Mouse (Mus musculus): ENCODE results near the gene Mettl6.

Gene Mettl6

DNA sequence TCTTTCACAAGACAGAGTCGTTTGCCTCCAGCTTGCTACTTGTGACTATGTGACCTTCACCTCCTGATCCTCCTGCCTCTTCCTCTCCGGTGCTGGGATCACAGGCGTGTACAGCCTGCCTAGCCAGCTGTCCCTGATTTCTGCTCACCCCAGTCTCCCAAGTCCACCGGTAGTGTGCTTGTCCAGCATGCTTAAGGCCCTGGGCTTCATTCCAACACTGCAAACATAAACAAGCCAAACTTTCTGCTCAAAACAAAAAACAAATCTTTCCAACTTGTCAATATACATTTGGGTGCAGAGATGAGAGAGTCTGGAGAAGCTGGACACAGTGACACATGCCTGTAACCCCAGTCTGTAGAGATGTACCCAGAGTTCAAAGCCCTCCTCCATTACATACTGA is 62.4 kb downstream of the Mettl6 start:
- DNase-seq (ENCODE audit: low spot score) = no peak

GRCm38 (mm10) chr14:31431789-31432330 is 63.0 kb downstream of the Mettl6 start:
- DNase-seq (ENCODE audit: low spot score) = no peak

DNA sequence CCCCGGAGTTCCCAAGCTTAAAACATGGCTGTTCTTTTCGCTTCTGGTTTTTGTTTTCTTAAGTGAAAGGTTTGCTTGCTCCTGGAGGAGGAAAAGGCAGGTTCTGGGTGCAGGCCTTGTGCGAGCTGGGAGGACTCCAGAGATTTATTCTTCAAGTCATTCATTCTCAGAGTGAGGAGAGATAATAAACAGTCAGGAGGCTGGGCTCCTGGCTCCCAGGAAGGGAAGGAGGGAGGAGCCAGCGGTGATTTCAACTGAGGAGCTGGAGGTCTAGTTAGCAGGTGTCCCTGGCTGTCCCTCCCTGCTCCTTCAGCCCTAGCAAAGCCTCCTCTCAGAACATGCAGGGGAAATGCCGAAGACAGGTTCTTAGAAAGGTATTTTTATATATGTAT is 65.8 kb downstream of the Mettl6 start:
- DNase-seq (ENCODE audit: low spot score) = no peak

DNA sequence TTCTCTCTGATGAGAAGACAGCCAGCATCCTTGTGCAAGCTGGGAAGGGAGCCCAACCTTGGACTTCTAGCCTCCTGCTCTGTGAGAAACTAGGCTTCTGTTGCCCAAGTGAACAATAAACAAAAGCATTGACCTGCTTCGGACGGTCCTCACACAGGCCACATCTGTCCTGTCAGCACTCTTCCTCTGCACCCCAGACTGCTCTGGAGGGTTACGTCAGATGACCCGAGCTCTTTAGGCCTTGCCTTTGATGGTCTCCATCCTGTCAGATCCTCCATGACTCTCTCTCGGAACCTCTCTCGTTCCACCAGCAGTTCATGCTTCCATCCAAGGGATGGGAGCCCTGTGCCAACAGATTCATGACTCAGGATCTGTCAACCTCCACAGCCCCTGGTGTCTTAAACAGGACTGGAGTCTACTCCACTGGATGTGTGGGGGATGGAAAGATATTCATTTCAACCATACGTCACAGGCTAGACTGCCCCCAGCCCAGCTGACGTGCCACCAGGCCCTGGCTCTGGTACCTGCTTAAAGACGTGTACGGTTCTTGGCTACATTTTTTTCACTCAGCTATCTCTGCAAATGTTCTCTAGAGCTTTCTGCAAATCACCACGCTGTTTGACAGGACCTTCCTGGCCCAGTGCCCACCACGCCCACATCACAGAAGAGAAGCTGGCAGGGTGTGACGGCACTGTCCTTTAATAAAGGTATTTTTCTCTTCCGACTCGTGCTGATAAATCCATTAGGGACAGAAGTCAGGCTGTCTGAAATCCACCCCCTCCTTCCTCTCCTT is 66.4 kb downstream of the Mettl6 start:
- DNase-seq (ENCODE audit: low spot score) = no peak
